Mouse (Mus musculus) heart, adult 2 months (tissue): ENCODE data around the gene Mxra7. TPM values are rescaled to one million over a fixed set of nuclear protein-coding genes. Genes with fewer than 3 reads are reported as not detected.

Experiments
- DNase-seq, 2 experiments: peaks; one replicate each; pipeline ENCODE4 v3.0.0; 2021
- H3K27ac ChIP-seq: fragments of 200-600 bp; 2 replicates; pipeline ENCODE4 v1.8.1; 2022
- H3K27me3 ChIP-seq: fragments of 200-500 bp; 2 replicates; pipeline ENCODE4 v1.6.1; 2012; ENCODE audit warnings: mild to moderate bottlenecking, low read length, inconsistent platforms, mixed read lengths; ENCODE audit not compliant: control insufficient read depth, insufficient read depth
- H3K36me3 ChIP-seq: fragments of 200-500 bp; 2 replicates; pipeline ENCODE4 v1.6.1; 2012; ENCODE audit warnings: low read length, inconsistent platforms; ENCODE audit not compliant: control insufficient read depth, insufficient read depth
- H3K4me1 ChIP-seq: fragments of 200-500 bp; 2 replicates; pipeline ENCODE4 v1.6.1; 2011; ENCODE audit warnings: low read length; ENCODE audit not compliant: control insufficient read depth, insufficient read depth
- H3K4me3 ChIP-seq: fragments of 200-600 bp; 2 replicates; pipeline ENCODE4 v1.8.1; 2022
- H3K79me2 ChIP-seq: fragments of 200-500 bp; replicated peaks from 2 replicates; pipeline ENCODE4 v1.6.1; 2012; ENCODE audit warnings: mild to moderate bottlenecking, inconsistent platforms, low read length, moderate library complexity, mixed read lengths; ENCODE audit not compliant: control insufficient read depth, insufficient read depth
- H3K9ac ChIP-seq: fragments of 200-500 bp; 2 replicates; pipeline ENCODE4 v1.6.1; 2012; ENCODE audit warnings: low read depth, mild to moderate bottlenecking, control low read depth, inconsistent platforms, low read length, mixed read lengths
- CTCF ChIP-seq: fragments of 200-600 bp; IDR thresholded peaks from 2 replicates; pipeline ENCODE4 v1.8.1; 2022; ENCODE audit warnings: antibody characterized with exemption, mild to moderate bottlenecking, moderate library complexity
- EP300 ChIP-seq: fragments of 200-500 bp; IDR thresholded peaks from 2 replicates; pipeline ENCODE4 v1.6.1; 2011; ENCODE audit warnings: low read depth, low read length, control low read depth; ENCODE audit not compliant: insufficient read depth
- POLR2A ChIP-seq: fragments of 200-500 bp; IDR thresholded peaks from 2 replicates; pipeline ENCODE4 v1.6.1; 2011; ENCODE audit warnings: mild to moderate bottlenecking, low read depth, low read length, control low read depth; ENCODE audit not compliant: insufficient read depth
- WGBS: fragments of 180-500 bp; shearing (Covaris S2); methylation state at CpG from one replicate; pipeline ENCODE4 v1.1.7; 2018; 5-methylcytosine and 5-hydroxymethylcytosine counted together
- intact Hi-C: fragments of 180-260 bp; cut with DNase I; formaldehyde crosslinking; loops from one replicate; pipeline ENCODE4 v1.15.1; 2025
- polyA plus RNA-seq: library from polyadenylated mRNA; depleted of rRNA; stranded (reverse); fragments of >200 nt; gene quantifications from 2 replicates; pipeline ENCODE4 v1.2.3, GENCODE M21; 2012
- total RNA-seq, 2 experiments: library from RNA; stranded (reverse); gene quantifications; 2 replicates each; pipeline ENCODE4 v1.2.3; 2021

The Mxra7 gene
- total and polyA plus RNA-seq, 3 experiments = 10.4 to 19.4 (median 15.1) TPM

DNA sequence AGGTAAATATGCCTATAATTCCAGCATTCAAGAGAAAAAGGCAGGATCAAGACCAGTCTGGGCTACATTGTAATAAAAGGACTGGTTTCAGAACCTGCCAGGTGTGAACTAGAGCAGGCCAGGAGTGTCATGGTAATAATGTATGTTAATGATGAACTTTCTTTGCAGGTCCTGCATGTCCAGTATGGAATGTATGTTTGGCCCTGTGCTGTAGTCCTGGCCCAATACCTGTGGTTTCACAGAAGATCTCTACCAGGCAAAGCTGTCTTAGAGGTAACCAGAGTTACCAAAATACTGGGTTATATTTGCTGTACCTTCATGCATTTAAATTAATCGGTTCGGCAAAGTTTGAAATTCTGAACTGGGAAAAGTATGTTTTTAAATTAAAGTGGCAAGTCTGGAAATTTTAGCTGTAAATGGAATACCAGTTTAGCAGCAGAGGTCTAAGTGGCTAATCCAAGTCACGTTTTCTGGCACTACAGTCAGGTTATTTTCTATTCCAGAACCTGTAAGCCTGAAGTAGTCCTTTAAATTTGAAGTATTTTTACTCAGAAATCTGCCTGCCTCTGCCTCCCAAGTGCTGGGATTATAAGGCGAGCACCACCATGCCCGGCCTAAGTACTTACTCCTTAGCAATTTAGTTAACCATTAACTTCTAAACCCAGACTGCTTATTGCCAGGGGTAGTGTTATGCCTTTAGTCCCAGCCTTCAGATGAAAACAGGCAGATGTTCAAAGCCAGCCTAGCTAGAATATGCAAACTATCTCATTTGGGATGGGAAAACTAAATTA, 20.4 kb upstream of the Mxra7 start:
- Histone ChIP-seq H3K4me3 (no peak overlapping the region), H3K4me1 (peaks cover 4% of the 10 kb centered on the region; the same call in 1 of the 2 replicates), H3K36me3 (peaks cover 35% of the 10 kb centered on the region), H3K79me2 (no peaks in the 10 kb centered on the region), H3K27ac (no peak overlapping the region), H3K27me3 (no peaks in the 10 kb centered on the region), H3K9ac (no peak overlapping the region)
- intact Hi-C loops = no loop called here
- 80% methylated on average over 5 of the region's 5 CpGs for whole genome bisulfite sequencing
- DNase-seq = no peak
- TF ChIP-seq EP300 = no peak
- no peak for TF ChIP-seq CTCF
- no peak for TF ChIP-seq POLR2A

- intact Hi-C loops = no loop called here
- no peak for TF ChIP-seq CTCF
- no peak for TF ChIP-seq EP300
- TF ChIP-seq POLR2A = no peak
- H3K36me3 ChIP-seq = peaks cover 35% of the 10 kb centered on the region
- 84% methylated on average over 3 of the region's 3 CpGs for WGBS
- H3K27me3 ChIP-seq = no peaks in the 10 kb centered on the region
- no peaks in the 10 kb centered on the region for H3K79me2 ChIP-seq
- H3K9ac ChIP-seq = no peak overlapping the region
- peaks cover 4% of the 10 kb centered on the region; the same call in 1 of the 2 replicates for H3K4me1 ChIP-seq
- H3K4me3 ChIP-seq = no peak overlapping the region
- H3K27ac ChIP-seq = no peak overlapping the region
- DNase-seq = no peak
These were observed 19.6 kb upstream of the Mxra7 start for GRCm38 (mm10) chr11:116847187-116848085.

- WGBS = 70% methylated on average over 4 of the region's 4 CpGs
- no peak overlapping the region for H3K4me3 ChIP-seq
- peaks cover 4% of the 10 kb centered on the region; the same call in 1 of the 2 replicates for H3K4me1 ChIP-seq
- peaks cover 37% of the 10 kb centered on the region for H3K36me3 ChIP-seq
- no peak overlapping the region for H3K27ac ChIP-seq
- no peaks in the 10 kb centered on the region for H3K79me2 ChIP-seq
- no peak for DNase-seq
- no peak for TF ChIP-seq EP300
- no peak for TF ChIP-seq POLR2A
- intact Hi-C loops = no loop called here
- no peak overlapping the region for H3K9ac ChIP-seq
- H3K27me3 ChIP-seq = no peaks in the 10 kb centered on the region
These were observed 18.8 kb upstream of the Mxra7 start for GRCm38 (mm10) chr11:116846593-116847181.

GRCm38 (mm10) chr11:116843261-116844233, 15.7 kb upstream of the Mxra7 start, which contains the start of the genes Mettl23 and Jmjd6:
TSS of gene Mettl23 (plus strand) at chr11:116843278.
TSS of gene Jmjd6 (minus strand) at chr11:116843449.
- peaks cover 5% of the 10 kb centered on the region for H3K4me1 ChIP-seq
- H3K36me3 ChIP-seq = peaks cover 20% of the 10 kb centered on the region
- H3K9ac ChIP-seq = peak within 1 kb of the TSS; percentile 81
- H3K4me3 ChIP-seq = peak within 1 kb of the TSS; percentile 99
- no peaks in the 10 kb centered on the region; the same call in 1 of the 2 replicates for H3K79me2 ChIP-seq
- peak; percentile 96 to 99 for DNase-seq
- WGBS = 1% methylated on average over 72 of the region's 72 CpGs
- peak within 1 kb of the TSS; percentile 98 for H3K27ac ChIP-seq
- H3K27me3 ChIP-seq = no peaks in the 10 kb centered on the region
- intact Hi-C loops = loop anchor here (1.0 to 2.0 kb wide), 2 partner anchors 8 to 17 kb away; no protein-coding TSS in a partner anchor
- TF ChIP-seq CTCF = no peak
- TF ChIP-seq EP300 = peak; percentile 82; the same call in 1 of the 2 replicates
- TF ChIP-seq POLR2A = peak; percentile 62

GRCm38 (mm10) chr11:116842531-116843260, 14.8 kb upstream of the Mxra7 start:
- TF ChIP-seq CTCF (peak; percentile 29; the same call in 1 of the 2 replicates), EP300 (no peak)
- peak overlapping the region; percentile 98 for H3K27ac ChIP-seq
- peaks cover 5% of the 10 kb centered on the region for H3K4me1 ChIP-seq
- intact Hi-C loops = loop anchor here (1.0 to 2.0 kb wide), 2 partner anchors 9 to 16 kb away; no protein-coding TSS in a partner anchor
- peaks cover 15% of the 10 kb centered on the region for H3K36me3 ChIP-seq
- under 1% methylated on average over 73 of the region's 73 CpGs for WGBS
- peak overlapping the region; percentile 99 for H3K4me3 ChIP-seq
- DNase-seq = peak in 1 of 2 experiments; percentile 84
- no peaks in the 10 kb centered on the region; the same call in 1 of the 2 replicates for H3K79me2 ChIP-seq
- no peaks in the 10 kb centered on the region for H3K27me3 ChIP-seq
- H3K9ac ChIP-seq = peak overlapping the region; percentile 73
